Mouse (Mus musculus) stomach, postnatal 0 days (tissue): ENCODE measurements at regions not wholly inside any gene's neighbourhood (a gene's known extent, or its start where the extent isn't known, plus 50 kb on each side); places are given as distances from the start of the nearest gene placed in this dataset.

Experiments
- CTCF ChIP-seq: IDR thresholded peaks from 2 replicates; pipeline ENCODE4 v1.5.1; 2016; ENCODE audit warnings: antibody characterized with exemption, low read depth, mild to moderate bottlenecking, moderate library complexity
- EP300 ChIP-seq: optimal IDR thresholded peaks from 2 replicates; pipeline ENCODE3; 2016; ENCODE audit warnings: antibody characterized with exemption

DNA sequence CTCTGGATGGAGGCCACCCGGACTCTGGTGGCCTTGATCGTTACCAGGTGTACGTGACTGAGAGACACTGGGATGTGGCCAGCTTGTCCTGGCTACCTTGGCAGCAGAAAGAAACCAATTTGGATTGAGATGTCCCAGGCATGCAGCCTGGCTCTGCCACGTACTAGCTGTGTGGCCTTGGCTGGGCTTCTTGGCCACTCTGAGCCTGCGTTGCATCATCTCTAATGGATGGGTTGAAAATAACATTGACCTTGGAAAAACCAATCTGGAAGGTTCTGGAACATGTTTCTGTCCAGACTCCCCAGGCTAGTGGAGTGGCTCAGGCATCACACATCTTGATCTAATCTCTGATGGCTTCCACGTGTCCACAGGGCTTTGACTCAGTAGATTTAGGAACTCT is 331.8 kb upstream of the Tbx3 start:
- no peak for TF ChIP-seq EP300
- no peak for TF ChIP-seq CTCF
